In genomic region chr1:36444471-36445464, GRCm38 (mm10) we compare ENCODE assay signal across 8 mouse cellular contexts. TPM values are rescaled to one million over a fixed set of nuclear protein-coding genes. Genes with fewer than 3 reads are reported as not detected.
A peak's percentile ranks its signal among the peaks of the same experiment; 100 is the strongest.
DNase-seq lines count a peak whose midpoint lies in the region; ATAC-seq and TF ChIP-seq lines count a peak whose summit lies in the region.

Gene Lman2l, minus strand, starts transcription at chr1:36445271.

- H3K4me1 ChIP-seq in erythroblast, embryonic 14.5 days (ENCODE audit: control insufficient read depth): peaks cover 17% of the 10 kb centered on the region
- H3K4me1 ChIP-seq in heart, embryonic 11.5 days (ENCODE audit: control insufficient read depth, insufficient read depth, low read length): 0 out of 2 replicates have a peak, but pooled peaks cover 4% of the 10 kb centered on the region
- H3K4me1 ChIP-seq in kidney, embryonic 16.5 days (ENCODE audit: insufficient read depth, low read length): peaks cover 8% of the 10 kb centered on the region
- H3K4me1 ChIP-seq in liver, adult 2 months (ENCODE audit: control insufficient read depth, insufficient read depth, low read length): no peaks in the 10 kb centered on the region

- WGBS in heart, embryonic 11.5 days (ENCODE audit: insufficient replicate concordance): under 1% methylated on average over 56 of the region's 57 CpGs
- under 1% methylated on average over 49 of the region's 57 CpGs for WGBS in kidney, embryonic 16.5 days
- under 1% methylated on average over 57 of the region's 57 CpGs for WGBS in liver, adult 2 months

- H3K79me3 ChIP-seq in C2C12 (ENCODE audit: low read depth): no peaks in the 10 kb centered on the region

- DNase-seq in brain, embryonic 14.5 days (ENCODE audit: low read depth): peak; percentile 99
- DNase-seq in liver, adult 2 months (ENCODE audit: extremely low read depth, low read depth, low spot score): peak; percentile 86
- peak; percentile 94 for DNase-seq in splenic B cell, adult 2 months (ENCODE audit: low read depth, low spot score)

- no peaks in the 10 kb centered on the region for H3K27me3 ChIP-seq in C2C12 (ENCODE audit: control insufficient read depth, insufficient read depth, insufficient read length)
- H3K27me3 ChIP-seq in erythroblast, embryonic 14.5 days (ENCODE audit: control insufficient read depth): no peaks in the 10 kb centered on the region
- no peaks in the 10 kb centered on the region for H3K27me3 ChIP-seq in heart, embryonic 11.5 days (ENCODE audit: control insufficient read depth, insufficient read depth, low read length)
- H3K27me3 ChIP-seq in kidney, embryonic 16.5 days (ENCODE audit: insufficient read depth, low read length): no peaks in the 10 kb centered on the region
- H3K27me3 ChIP-seq in liver, adult 2 months (ENCODE audit: control insufficient read depth, insufficient read depth, low read length): no peaks in the 10 kb centered on the region
- H3K27me3 ChIP-seq in myocyte (ENCODE audit: control insufficient read depth, insufficient read depth, insufficient read length): no peaks in the 10 kb centered on the region
- no peaks in the 10 kb centered on the region for H3K27me3 ChIP-seq in splenic B cell, adult 2 months (ENCODE audit: control insufficient read depth, insufficient read depth, low read length, poor library complexity, severe bottlenecking)

- ATAC-seq in heart, embryonic 11.5 days (replicated peaks; ENCODE audit: insufficient number of reproducible peaks, low FRiP score, low TSS enrichment): peak; percentile 99
- peak; percentile 99 for ATAC-seq in kidney, embryonic 16.5 days (ENCODE audit: low FRiP score, low TSS enrichment)

- H3ac ChIP-seq in C2C12 (ENCODE audit: control insufficient read depth, insufficient read length, low read depth) (peak within 1 kb of the TSS; percentile 90), myocyte (ENCODE audit: control insufficient read depth, insufficient read length) (peak within 1 kb of the TSS; percentile 53)

- peak within 1 kb of the TSS; percentile 89 for H3K4me3 ChIP-seq in C2C12 (ENCODE audit: insufficient read depth, poor library complexity, severe bottlenecking)
- H3K4me3 ChIP-seq in erythroblast, embryonic 14.5 days (replicated peaks): peak within 1 kb of the TSS; percentile 96
- H3K4me3 ChIP-seq in heart, embryonic 11.5 days (ENCODE audit: low read depth, low read length): peak within 1 kb of the TSS; percentile 73
- peak within 1 kb of the TSS; percentile 84 for H3K4me3 ChIP-seq in kidney, embryonic 16.5 days (ENCODE audit: low read length)
- peak within 1 kb of the TSS; percentile 90 for H3K4me3 ChIP-seq in liver, adult 2 months (ENCODE audit: insufficient read depth, low read depth, low read length)
- peak within 1 kb of the TSS; percentile 59 for H3K4me3 ChIP-seq in myocyte

- peak within 1 kb of the TSS; percentile 82 for H3K4me2 ChIP-seq in heart, embryonic 11.5 days
- peak within 1 kb of the TSS; percentile 85 for H3K4me2 ChIP-seq in kidney, embryonic 16.5 days (replicated peaks; ENCODE audit: low read depth, low read length)
- H3K4me2 ChIP-seq in myocyte (ENCODE audit: low read depth): peak within 1 kb of the TSS; percentile 77

- H3K36me3 ChIP-seq in C2C12 (ENCODE audit: control insufficient read depth, insufficient read depth) (peaks cover 15% of the 10 kb centered on the region), myocyte (ENCODE audit: control insufficient read depth, insufficient read depth) (peaks cover 10% of the 10 kb centered on the region)
- H3K36me3 ChIP-seq in erythroblast, embryonic 14.5 days (ENCODE audit: control insufficient read depth): peaks cover 17% of the 10 kb centered on the region
- H3K36me3 ChIP-seq in heart, embryonic 11.5 days (ENCODE audit: control insufficient read depth, insufficient read depth, low read length): peaks cover 6% of the 10 kb centered on the region; the same call in 1 of the 2 replicates
- H3K36me3 ChIP-seq in kidney, embryonic 16.5 days (ENCODE audit: insufficient read depth, low read length): no peaks in the 10 kb centered on the region
- H3K36me3 ChIP-seq in liver, adult 2 months (ENCODE audit: control insufficient read depth, insufficient read depth, low read length): no peaks in the 10 kb centered on the region; the same call in 1 of the 2 replicates
- peaks cover 2% of the 10 kb centered on the region; the same call in 1 of the 2 replicates for H3K36me3 ChIP-seq in splenic B cell, adult 2 months (ENCODE audit: control insufficient read depth, insufficient read depth, low read length, poor library complexity, severe bottlenecking)

- peak; percentile 77 for TF ChIP-seq POLR2A in brain, embryonic 14.5 days (IDR thresholded peaks at IDR 0.05; ENCODE audit: borderline replicate concordance, extremely low read depth, insufficient read depth, insufficient read length, poor library complexity, severe bottlenecking)
- TF ChIP-seq POLR2A in liver, adult 2 months (IDR thresholded peaks at IDR 0.05; ENCODE audit: extremely low read depth, insufficient read depth, low read length): no peak
- TF ChIP-seq POLR2A in myocyte (IDR thresholded peaks at IDR 0.05; ENCODE audit: insufficient read length, low read depth): peak; percentile 69

- TF ChIP-seq CTCF in C2C12 (IDR thresholded peaks at IDR 0.05; ENCODE audit: control insufficient read depth, insufficient read depth, insufficient read length): no peak
- TF ChIP-seq CTCF in brain, embryonic 14.5 days (IDR thresholded peaks at IDR 0.05; ENCODE audit: borderline replicate concordance, extremely low read depth, insufficient read depth, insufficient read length): no peak
- no peak for TF ChIP-seq CTCF in liver, adult 2 months (IDR thresholded peaks at IDR 0.05; ENCODE audit: low read depth, low read length)

- H3K79me2 ChIP-seq in C2C12 (ENCODE audit: control insufficient read depth, insufficient read depth) (peaks cover 8% of the 10 kb centered on the region), myocyte (ENCODE audit: control insufficient read depth, insufficient read depth) (no peaks in the 10 kb centered on the region)
- no peaks in the 10 kb centered on the region for H3K79me2 ChIP-seq in liver, adult 2 months (ENCODE audit: control insufficient read depth, insufficient read depth, low read length)

- peak within 1 kb of the TSS; percentile 77 for H3K9ac ChIP-seq in heart, embryonic 11.5 days (ENCODE audit: low read depth, low read length)
- H3K9ac ChIP-seq in kidney, embryonic 16.5 days (replicated peaks; ENCODE audit: low read length): peak within 1 kb of the TSS; percentile 85
- peak within 1 kb of the TSS; percentile 85 for H3K9ac ChIP-seq in liver, adult 2 months (ENCODE audit: low read depth, low read length)

- H3K27ac ChIP-seq in heart, embryonic 11.5 days (ENCODE audit: low read depth, low read length): peak within 1 kb of the TSS; percentile 62
- H3K27ac ChIP-seq in kidney, embryonic 16.5 days (ENCODE audit: low read length): peak within 1 kb of the TSS; percentile 81
- peak within 1 kb of the TSS; percentile 27; the same call in 1 of the 2 replicates for H3K27ac ChIP-seq in liver, adult 2 months (replicated peaks; ENCODE audit: insufficient read depth, low read depth, low read length)

- peaks cover 3% of the 10 kb centered on the region; the same call in 1 of the 2 replicates for H3K9me3 ChIP-seq in erythroblast, embryonic 14.5 days (ENCODE audit: control insufficient read depth, low read length)
- H3K9me3 ChIP-seq in heart, embryonic 11.5 days (replicated peaks; ENCODE audit: control insufficient read depth, low read length): no peaks in the 10 kb centered on the region
- H3K9me3 ChIP-seq in kidney, embryonic 16.5 days (ENCODE audit: low read length): no peaks in the 10 kb centered on the region

TF ChIP-seq in C2C12, 6 proteins besides CTCF, POLR2A, EP300 and RAD21:
- TF ChIP-seq FOSL1 (IDR thresholded peaks at IDR 0.05; ENCODE audit: insufficient read depth, low read length, poor library complexity, severe bottlenecking): no peak
- no peak for TF ChIP-seq MYOD1 (IDR thresholded peaks at IDR 0.05; ENCODE audit: control insufficient read depth, insufficient read length, low read depth)
- no peak for TF ChIP-seq USF1 (IDR thresholded peaks at IDR 0.05; ENCODE audit: low read depth)
- no peak for TF ChIP-seq MAX (IDR thresholded peaks at IDR 0.05)
- TF ChIP-seq MYOG (IDR thresholded peaks at IDR 0.05; ENCODE audit: control insufficient read depth, extremely low read depth, insufficient read length): no peak

TF ChIP-seq in myocyte, 11 proteins besides CTCF, POLR2A, EP300 and RAD21:
- no peak for TF ChIP-seq USF1 (IDR thresholded peaks at IDR 0.05; ENCODE audit: low read depth)
- no peak for TF ChIP-seq TCF12 (IDR thresholded peaks at IDR 0.05; ENCODE audit: insufficient read depth, poor library complexity, severe bottlenecking)
- TF ChIP-seq MAX (IDR thresholded peaks at IDR 0.05; ENCODE audit: low read depth): no peak
- TF ChIP-seq E2F4 (IDR thresholded peaks at IDR 0.05; ENCODE audit: insufficient read depth): no peak
- TF ChIP-seq SRF (IDR thresholded peaks at IDR 0.05; ENCODE audit: control insufficient read depth, insufficient read length, low read depth): no peak
- no peak for TF ChIP-seq CEBPB (IDR thresholded peaks at IDR 0.05; ENCODE audit: insufficient read depth, poor library complexity, severe bottlenecking)
- TF ChIP-seq REST (IDR thresholded peaks at IDR 0.05; ENCODE audit: insufficient read depth, insufficient read length): no peak
- TF ChIP-seq POLR2AphosphoS2 (IDR thresholded peaks at IDR 0.05; ENCODE audit: insufficient read length, low read depth): peak; percentile 55
- peak in 1 of 3 experiments; percentile 12 for TF ChIP-seq MYOG (IDR thresholded peaks at IDR 0.05; ENCODE audit: control insufficient read depth in 1 of 3, insufficient read depth in 1 of 3, insufficient read length in 2 of 3, low read depth in 2 of 3)
- no peak for TF ChIP-seq TCF3 (IDR thresholded peaks at IDR 0.05; ENCODE audit: insufficient read length, low read depth)
- TF ChIP-seq MYOD1 (IDR thresholded peaks at IDR 0.05; ENCODE audit: control insufficient read depth in 1 of 3, insufficient read length in 2 of 3, low read depth in 2 of 3): no peak
TF ChIP-seq in myocyte: peak in this region for 2.

RNA-seq across cellular contexts. Expression of gene Lman2l, which starts in this region (rescaled TPM):
- polyA plus RNA-seq in C2C12 (2012; fragmentation: generic; extraction: Trizol): 14.3 TPM
- 46.8 and 52.8 TPM in 2 replicates for polyA plus RNA-seq in brain, embryonic 14.5 days (2012; rRNA removed)
- 0.15 and 0.29 TPM in 2 replicates for polyA plus RNA-seq in erythroblast, embryonic 14.5 days (2012)
- polyA plus RNA-seq in heart, embryonic 11.5 days (2014; fragmentation: Nextera tagmentation; extraction: Ambion mirVana): 31.3 and 31.4 TPM in 2 replicates
- 54.0 and 61.4 TPM in 2 replicates for polyA plus RNA-seq in kidney, embryonic 16.5 days (2015; fragmentation: Nextera tagmentation; extraction: Ambion mirVana)
- 5.1 and 7.9 TPM in 2 replicates for total RNA-seq in liver, adult 2 months (2014; rRNA removed)
- 7.7 and 9.3 TPM in 2 replicates for polyA plus RNA-seq in liver, adult 2 months (2012; rRNA removed)
- polyA plus RNA-seq in myocyte (2012; fragmentation: generic; extraction: Trizol): 44.8 TPM

Comparison
In these comparisons a context has a peak if more than half of its experiments do, and no peak if none do; other contexts are left out.
1. Peak in every context shown above with its lines: DNase-seq, ATAC-seq, H3K4me3 ChIP-seq and H3K27ac ChIP-seq.
2. H3K27ac ChIP-seq: peak in every context shown above with its lines; median percentile 81 in kidney, embryonic 16.5 days; 62 in heart, embryonic 11.5 days; 27 in liver, adult 2 months.